ENCODE assay signal across 12 mouse cellular contexts in the genomic region with DNA sequence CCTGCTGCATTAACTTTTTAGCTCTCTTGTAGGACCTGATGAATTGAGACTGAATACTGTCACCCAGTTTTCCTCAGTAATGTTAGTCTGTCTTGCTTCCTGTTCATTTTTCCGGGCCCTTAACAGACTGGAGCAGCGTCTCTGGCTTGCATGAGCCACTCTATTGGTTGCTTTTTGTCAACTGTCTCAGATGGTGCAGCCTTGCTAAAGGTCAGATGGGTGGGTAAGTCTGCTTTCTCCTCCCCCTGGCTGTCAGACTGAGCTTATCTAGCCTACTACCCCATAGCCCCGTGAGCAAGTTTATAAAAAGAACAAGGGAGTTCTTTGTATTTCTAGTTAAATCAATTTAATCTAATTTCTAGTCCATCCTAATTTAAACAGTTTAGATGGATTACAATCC. TPM values are rescaled to one million over a fixed set of nuclear protein-coding genes. Genes with fewer than 3 reads are reported as not detected.
DNase-seq lines count a peak whose midpoint lies in the region; ATAC-seq and TF ChIP-seq lines count a peak whose summit lies in the region.
"Had no signal": no experiment of that assay in that cellular context is flagged by ENCODE, and none has a peak within 500 bp of the region (broad histone marks: within the 10 kb centered on the region; RNA-seq: fewer than 3 reads in every experiment).

No protein-coding gene starts in this region.

- no peak for TF ChIP-seq POLR2A in lung, adult 2 months (IDR thresholded peaks at IDR 0.05; ENCODE audit: borderline replicate concordance, extremely low read depth, low read depth, low read length)
- TF ChIP-seq POLR2A in small intestine, adult 2 months (IDR thresholded peaks at IDR 0.05; ENCODE audit: low read depth, low read length): no peak

- H3K4me1 ChIP-seq in lung, adult 2 months (ENCODE audit: control insufficient read depth, insufficient read depth, low read length): peaks cover 10% of the 10 kb centered on the region
- peaks cover 5% of the 10 kb centered on the region; the same call in 1 of the 2 replicates for H3K4me1 ChIP-seq in small intestine, adult 2 months (ENCODE audit: control insufficient read depth, insufficient read depth, insufficient read length, low read length)
- H3K4me1 ChIP-seq: limb, embryonic 10.5 days had no signal

- no peaks in the 10 kb centered on the region for H3K27me3 ChIP-seq in small intestine, adult 2 months (ENCODE audit: control insufficient read depth, insufficient read depth, low read length)

- 19% methylated on average over 3 of the region's 3 CpGs for WGBS in lung, adult 2 months
- WGBS in small intestine, adult 2 months: 9% methylated on average over 3 of the region's 3 CpGs

- peak; percentile 75 for ATAC-seq in inflammation-experienced regulatory T-cells, adult 6 months

- H3K36me3 ChIP-seq in small intestine, adult 2 months (ENCODE audit: control insufficient read depth, insufficient read depth, low read length): 0 out of 2 replicates have a peak, but pooled peaks cover 1% of the 10 kb centered on the region

- H3K4me3 ChIP-seq in lung, adult 2 months (replicated peaks; ENCODE audit: extremely low read depth, low read depth, low read length): no peak overlapping the region
- H3K4me3 ChIP-seq in small intestine, adult 2 months (ENCODE audit: low read depth, low read length): no peak overlapping the region
- H3K4me3 ChIP-seq: limb, embryonic 10.5 days had no signal

- 0 out of 2 replicates have a peak overlapping the region, but pooled peaks have one; percentile 15 for H3K27ac ChIP-seq in small intestine, adult 2 months (ENCODE audit: insufficient read depth, low read depth, low read length)
- H3K27ac ChIP-seq: limb, embryonic 10.5 days had no signal

- no peak for TF ChIP-seq CTCF in lung, adult 2 months (IDR thresholded peaks at IDR 0.05; ENCODE audit: insufficient read depth, low read length)
- no peak for TF ChIP-seq CTCF in small intestine, adult 2 months (IDR thresholded peaks at IDR 0.05; ENCODE audit: extremely low read depth, insufficient read length, insufficient replicate concordance, low read depth, low read length)

- DNase-seq in adrenal gland, adult 2 months: peak; percentile 55
- no peak for DNase-seq in adrenal gland, adult 8-10 months
- DNase-seq in lung, postnatal 10 days: peak; percentile 8
- DNase-seq in lung, adult 2 months: no peak
- no peak for DNase-seq in gastrocnemius, adult 8-10 months (ENCODE audit: low spot score in 2 of 2)
- no peak for DNase-seq in left cerebral cortex, adult 8-10 months (ENCODE audit: low spot score in 2 of 2)
- DNase-seq: cerebellum, adult 18-20 months; gastrocnemius, postnatal 25 days; kidney, postnatal 14 days had no signal

RNA-seq across cellular contexts. Expression of a gene that starts 23.6 kb away (rescaled TPM):
- total RNA-seq in adrenal gland, adult 2 months (2021): 10 to 100 TPM; 37.0 to 46.6 TPM
- polyA plus RNA-seq in adrenal gland, adult 2 months (2012; rRNA removed): 23.6 and 30.4 TPM in 2 replicates
- 10 to 100 TPM; 40.4 to 63.9 (median 50.9) TPM for total RNA-seq in adrenal gland, adult 8-10 months (2022)
- 23.4 and 24.6 TPM in 2 replicates for polyA plus RNA-seq in lung, adult 2 months (2012; rRNA removed)
- 10 to 100 TPM; 23.2 to 30.0 (median 26.4) TPM for polyA plus RNA-seq in inflammation-experienced regulatory T-cells, adult 6 months (2017; shearing (Covaris generic))
- polyA plus RNA-seq in small intestine, adult 2 months (2012; rRNA removed): 6.8 and 12.6 TPM in 2 replicates
- 10 to 100 TPM; 21.0 to 25.8 (median 22.5) TPM for total RNA-seq in gastrocnemius, adult 8-10 months (2022)
- total RNA-seq in left cerebral cortex, adult 8-10 months (2022): 10 to 100 TPM; 57.1 to 64.2 (median 58.7) TPM

Comparison
In these comparisons a context has a peak if more than half of its experiments do, and no peak if none do; other contexts are left out.
1. DNase-seq: peak in adrenal gland, adult 2 months (single experiment) and lung, postnatal 10 days (single experiment); none in adrenal gland, adult 8-10 months (single experiment), lung, adult 2 months (single experiment), gastrocnemius, adult 8-10 months (0 of 2) and left cerebral cortex, adult 8-10 months (0 of 2).